Mouse (Mus musculus): ENCODE measurements around the gene Hist2h2ac. TPM values are rescaled to one million over a fixed set of nuclear protein-coding genes. Genes with fewer than 3 reads are reported as not detected.

The Hist2h2ac gene
- polyA plus RNA-seq, 1 experiment, result 149 TPM

DNA sequence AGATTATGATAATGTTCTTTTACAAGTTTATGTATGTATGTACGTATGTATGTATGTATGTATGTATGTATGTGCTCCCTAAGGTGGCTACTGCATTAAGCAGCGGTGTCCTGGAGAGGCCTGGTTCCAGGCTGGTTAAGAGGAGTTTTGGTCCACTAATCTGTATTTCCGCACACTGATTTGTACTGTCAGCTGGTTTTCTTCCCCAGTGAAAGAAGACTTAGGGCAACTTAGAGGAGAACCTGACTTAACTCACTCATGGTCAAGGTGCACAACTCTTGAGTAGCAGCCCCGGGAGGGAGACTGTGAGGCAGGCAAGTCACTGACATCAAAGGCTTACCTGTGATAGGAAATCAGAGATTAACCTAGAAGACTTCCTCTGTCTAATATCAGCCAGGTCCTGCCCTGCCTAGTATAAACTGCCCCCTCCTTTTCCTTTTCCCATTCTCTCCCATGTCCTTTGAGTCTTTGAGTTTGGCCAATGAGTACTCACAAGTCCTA is 16.2 kb upstream of the Hist2h2ac start:
- H3K27ac ChIP-seq (ENCODE audit: control insufficient read depth, insufficient read depth, low read length), result no peak overlapping the region
- 80% methylated on average over 4 of the region's 4 CpGs for WGBS
- no peak for TF ChIP-seq POLR2A (IDR thresholded peaks at IDR 0.05; ENCODE audit: control insufficient read depth, extremely low read depth, insufficient read depth, low read length, poor library complexity)
- no peak for TF ChIP-seq CTCF (IDR thresholded peaks at IDR 0.05; ENCODE audit: borderline replicate concordance, control insufficient read depth, extremely low read depth, insufficient read depth, low read length, poor library complexity)
- H3K4me1 ChIP-seq (replicated peaks; ENCODE audit: control insufficient read depth, insufficient read depth, low read length), result peaks cover 3% of the 10 kb centered on the region; the same call in 1 of the 2 replicates
- H3K27me3 ChIP-seq (ENCODE audit: control insufficient read depth, insufficient read depth, low read length), result no peaks in the 10 kb centered on the region
- H3K36me3 ChIP-seq (ENCODE audit: control insufficient read depth, insufficient read depth, low read length), result no peaks in the 10 kb centered on the region
- DNase-seq, result no peak
- H3K4me3 ChIP-seq (ENCODE audit: control insufficient read depth, insufficient read depth, low read length), result no peak overlapping the region

DNA sequence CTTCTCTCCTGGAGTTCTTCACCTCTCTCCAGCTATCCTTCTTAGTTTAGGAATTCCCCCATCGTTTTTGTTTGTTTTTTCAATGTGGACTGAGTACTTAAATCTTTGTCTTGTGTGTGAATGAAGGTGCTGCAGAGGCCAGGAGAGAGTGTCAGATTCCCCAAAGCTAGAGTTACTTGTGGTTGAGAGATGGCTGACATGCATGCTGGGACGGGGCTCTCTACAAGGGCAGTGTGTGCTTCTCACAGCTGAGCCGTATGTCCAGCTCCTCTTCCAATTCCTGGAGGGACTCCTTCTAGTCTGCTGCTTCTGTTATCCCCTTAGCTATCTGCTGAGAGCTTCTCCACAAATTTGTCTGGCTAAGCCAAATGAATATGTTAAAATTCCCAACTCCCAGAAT is 15.2 kb upstream of the Hist2h2ac start:
- no peaks in the 10 kb centered on the region for H3K36me3 ChIP-seq (ENCODE audit: control insufficient read depth, insufficient read depth, low read length)
- no peak for DNase-seq
- no peak overlapping the region for H3K27ac ChIP-seq (ENCODE audit: control insufficient read depth, insufficient read depth, low read length)
- TF ChIP-seq CTCF (IDR thresholded peaks at IDR 0.05; ENCODE audit: borderline replicate concordance, control insufficient read depth, extremely low read depth, insufficient read depth, low read length, poor library complexity), result no peak
- TF ChIP-seq POLR2A (IDR thresholded peaks at IDR 0.05; ENCODE audit: control insufficient read depth, extremely low read depth, insufficient read depth, low read length, poor library complexity), result no peak
- WGBS, result 79% methylated on average over 3 of the region's 3 CpGs
- peaks cover 3% of the 10 kb centered on the region; the same call in 1 of the 2 replicates for H3K4me1 ChIP-seq (replicated peaks; ENCODE audit: control insufficient read depth, insufficient read depth, low read length)
- H3K4me3 ChIP-seq (ENCODE audit: control insufficient read depth, insufficient read depth, low read length), result no peak overlapping the region
- no peaks in the 10 kb centered on the region for H3K27me3 ChIP-seq (ENCODE audit: control insufficient read depth, insufficient read depth, low read length)

DNA sequence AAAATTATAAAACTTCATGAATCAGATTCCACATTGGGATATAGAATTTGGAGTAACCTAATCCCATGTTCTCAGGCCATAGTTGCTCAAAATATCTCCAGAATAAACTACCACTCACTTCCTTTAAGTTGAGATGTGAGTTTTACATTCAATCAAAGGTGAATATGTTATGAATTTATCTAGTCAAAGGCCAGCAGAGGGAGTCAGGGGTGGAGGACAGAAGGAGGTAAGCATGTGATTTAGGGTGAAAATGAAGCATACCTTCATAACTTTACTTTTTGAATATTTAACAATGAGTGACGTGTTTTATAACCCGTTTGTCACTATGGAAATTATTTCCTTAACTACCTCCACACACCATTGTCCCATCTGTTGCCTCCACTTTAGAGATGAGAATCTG is 14.2 kb upstream of the Hist2h2ac start:
- no peaks in the 10 kb centered on the region for H3K27me3 ChIP-seq (ENCODE audit: control insufficient read depth, insufficient read depth, low read length)
- TF ChIP-seq POLR2A (IDR thresholded peaks at IDR 0.05; ENCODE audit: control insufficient read depth, extremely low read depth, insufficient read depth, low read length, poor library complexity), result no peak
- TF ChIP-seq CTCF (IDR thresholded peaks at IDR 0.05; ENCODE audit: borderline replicate concordance, control insufficient read depth, extremely low read depth, insufficient read depth, low read length, poor library complexity), result no peak
- WGBS, result 89% methylated on average over 2 of the region's 2 CpGs
- H3K27ac ChIP-seq (ENCODE audit: control insufficient read depth, insufficient read depth, low read length), result no peak overlapping the region
- H3K4me1 ChIP-seq (replicated peaks; ENCODE audit: control insufficient read depth, insufficient read depth, low read length), result peaks cover 3% of the 10 kb centered on the region; the same call in 1 of the 2 replicates
- no peak overlapping the region for H3K4me3 ChIP-seq (ENCODE audit: control insufficient read depth, insufficient read depth, low read length)
- no peak for DNase-seq
- H3K36me3 ChIP-seq (ENCODE audit: control insufficient read depth, insufficient read depth, low read length), result no peaks in the 10 kb centered on the region

DNA sequence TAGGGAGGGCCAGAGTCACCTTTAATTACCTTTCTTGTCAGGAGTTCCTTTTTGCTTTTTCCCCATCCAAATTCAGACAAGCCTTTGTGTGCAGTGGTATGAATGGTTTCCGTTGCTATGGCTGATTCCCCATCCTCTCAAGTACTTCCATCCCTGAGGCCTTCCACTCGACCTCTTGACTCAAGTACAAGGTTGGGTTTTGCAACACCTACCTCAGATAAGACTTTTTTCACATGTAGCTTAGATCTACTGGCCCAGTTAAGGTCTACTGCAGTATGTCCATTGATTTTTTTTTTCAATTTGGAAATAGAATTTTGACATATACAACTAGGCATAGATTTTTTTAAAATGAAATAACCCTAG is 11.1 kb upstream of the Hist2h2ac start:
- TF ChIP-seq POLR2A (IDR thresholded peaks at IDR 0.05; ENCODE audit: control insufficient read depth, extremely low read depth, insufficient read depth, low read length, poor library complexity) (no peak), CTCF (IDR thresholded peaks at IDR 0.05; ENCODE audit: borderline replicate concordance, control insufficient read depth, extremely low read depth, insufficient read depth, low read length, poor library complexity) (no peak)
- H3K27ac ChIP-seq (ENCODE audit: control insufficient read depth, insufficient read depth, low read length), result no peak overlapping the region
- H3K4me1 ChIP-seq (replicated peaks; ENCODE audit: control insufficient read depth, insufficient read depth, low read length), result no peaks in the 10 kb centered on the region
- no peak for DNase-seq
- H3K27me3 ChIP-seq (ENCODE audit: control insufficient read depth, insufficient read depth, low read length), result no peaks in the 10 kb centered on the region
- H3K36me3 ChIP-seq (ENCODE audit: control insufficient read depth, insufficient read depth, low read length), result no peaks in the 10 kb centered on the region
- WGBS, result 82% methylated on average over 2 of the region's 2 CpGs
- H3K4me3 ChIP-seq (ENCODE audit: control insufficient read depth, insufficient read depth, low read length), result no peak overlapping the region

DNA sequence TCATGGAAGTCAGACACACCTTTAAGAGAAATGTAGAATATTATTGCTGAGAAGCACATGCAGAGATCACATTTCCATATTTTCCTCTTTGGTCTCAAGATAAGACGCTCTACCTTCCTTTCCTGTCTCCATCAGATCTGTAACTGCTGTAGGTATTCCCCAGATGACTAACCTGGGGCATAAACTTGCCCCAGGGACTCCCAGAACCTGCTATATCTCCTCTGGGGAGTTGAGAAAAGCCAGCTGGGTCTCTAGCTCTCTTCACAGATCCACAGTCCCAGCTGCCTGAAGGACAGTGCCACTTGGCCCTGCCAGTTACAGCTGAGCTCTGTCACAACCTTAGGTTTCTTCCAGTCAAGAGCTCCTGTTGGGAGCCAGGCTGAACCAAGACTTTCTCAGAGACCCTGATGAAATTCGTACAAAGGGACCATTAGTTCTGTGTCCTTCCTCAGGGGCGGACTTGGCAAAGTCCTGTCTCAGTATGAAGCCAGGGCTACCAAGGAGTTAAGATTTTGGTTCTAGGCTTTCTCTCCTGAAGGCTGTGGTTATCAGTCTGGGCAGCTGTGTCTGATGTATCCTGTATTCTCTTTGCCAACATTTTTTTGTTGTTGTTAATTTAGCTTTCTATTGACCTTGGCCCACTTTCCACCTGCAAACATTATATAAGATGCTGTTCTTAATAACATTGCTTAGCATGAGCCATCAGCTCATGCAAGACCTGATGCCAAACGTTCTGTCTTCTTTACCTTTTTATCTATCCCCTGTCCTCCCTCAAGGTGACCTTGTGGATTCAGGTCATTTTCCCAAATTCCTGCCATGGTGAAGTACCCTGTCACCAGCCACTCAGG is 10.5 kb upstream of the Hist2h2ac start:
- WGBS, result 93% methylated on average over 4 of the region's 4 CpGs
- TF ChIP-seq CTCF (IDR thresholded peaks at IDR 0.05; ENCODE audit: borderline replicate concordance, control insufficient read depth, extremely low read depth, insufficient read depth, low read length, poor library complexity) (no peak), POLR2A (IDR thresholded peaks at IDR 0.05; ENCODE audit: control insufficient read depth, extremely low read depth, insufficient read depth, low read length, poor library complexity) (no peak)

DNA sequence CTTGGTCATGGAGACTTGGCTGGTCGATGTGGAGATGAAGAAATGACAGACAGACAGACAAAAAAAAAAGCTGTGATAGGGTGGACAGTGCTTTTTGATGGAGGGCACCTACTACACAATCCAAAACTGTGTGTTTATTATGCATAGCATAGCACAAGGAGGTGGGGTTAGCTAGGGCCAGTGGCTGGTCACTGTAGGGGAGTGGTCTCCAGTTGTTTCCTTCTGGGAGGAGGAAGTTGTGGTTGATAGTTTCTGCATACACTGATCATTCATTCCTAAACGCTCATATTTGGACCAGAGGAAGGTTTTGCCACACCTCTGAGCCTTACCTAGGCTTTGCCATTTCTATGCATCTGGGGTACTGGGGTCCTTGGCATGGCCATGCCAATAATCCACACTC is 9.7 kb upstream of the Hist2h2ac start:
- Histone ChIP-seq H3K4me3 (ENCODE audit: control insufficient read depth, insufficient read depth, low read length) (no peak overlapping the region), H3K27me3 (ENCODE audit: control insufficient read depth, insufficient read depth, low read length) (no peaks in the 10 kb centered on the region), H3K4me1 (replicated peaks; ENCODE audit: control insufficient read depth, insufficient read depth, low read length) (0 out of 2 replicates have a peak, but pooled peaks cover under 1% of the 10 kb centered on the region), H3K36me3 (ENCODE audit: control insufficient read depth, insufficient read depth, low read length) (no peaks in the 10 kb centered on the region), H3K27ac (ENCODE audit: control insufficient read depth, insufficient read depth, low read length) (no peak overlapping the region)
- no peak for TF ChIP-seq POLR2A (IDR thresholded peaks at IDR 0.05; ENCODE audit: control insufficient read depth, extremely low read depth, insufficient read depth, low read length, poor library complexity)
- no peak for TF ChIP-seq CTCF (IDR thresholded peaks at IDR 0.05; ENCODE audit: borderline replicate concordance, control insufficient read depth, extremely low read depth, insufficient read depth, low read length, poor library complexity)
- no peak for DNase-seq
- 56% methylated on average over 2 of the region's 2 CpGs for WGBS

More for the DNA sequence above, 10.5 kb upstream of the Hist2h2ac start:
- DNase-seq, result no peak
- H3K4me3 ChIP-seq (ENCODE audit: control insufficient read depth, insufficient read depth, low read length), result no peak overlapping the region
- H3K4me1 ChIP-seq (replicated peaks; ENCODE audit: control insufficient read depth, insufficient read depth, low read length), result no peaks in the 10 kb centered on the region
- H3K27me3 ChIP-seq (ENCODE audit: control insufficient read depth, insufficient read depth, low read length), result no peaks in the 10 kb centered on the region
- H3K27ac ChIP-seq (ENCODE audit: control insufficient read depth, insufficient read depth, low read length), result no peak overlapping the region
- H3K36me3 ChIP-seq (ENCODE audit: control insufficient read depth, insufficient read depth, low read length), result no peaks in the 10 kb centered on the region

Measured in thymus, adult 2 months (tissue).